Mouse (Mus musculus): Measurements from ENCODE around the gene Exosc2.

Exosc2 gene

GRCm38 (mm10) chr2:31670551-31671035 lies at the start of gene Exosc2:
TSS of gene Exosc2 (plus strand) at chr2:31670715.
- DNase-seq = peak; percentile 90

GRCm38 (mm10) chr2:31633531-31633930 lies 37.0 kb upstream of the Exosc2 start:
- DNase-seq = no peak

- DNase-seq = no peak
These were observed 35.0 kb upstream of the Exosc2 start for GRCm38 (mm10) chr2:31635281-31636137.

GRCm38 (mm10) chr2:31636138-31636741 lies 34.3 kb upstream of the Exosc2 start:
- DNase-seq = no peak

- DNase-seq = no peak
These were observed 33.8 kb upstream of the Exosc2 start for GRCm38 (mm10) chr2:31636742-31637141.

GRCm38 (mm10) chr2:31637311-31637710 lies 33.2 kb upstream of the Exosc2 start:
- DNase-seq = no peak

- no peak for DNase-seq
These were observed 32.7 kb upstream of the Exosc2 start for GRCm38 (mm10) chr2:31637807-31638206.

GRCm38 (mm10) chr2:31638581-31639465 lies 31.7 kb upstream of the Exosc2 start:
- DNase-seq = no peak

GRCm38 (mm10) chr2:31639466-31639760 lies 31.1 kb upstream of the Exosc2 start:
- no peak for DNase-seq

- no peak for DNase-seq
These were observed 30.5 kb upstream of the Exosc2 start, which contains the start of gene Prdm12 for GRCm38 (mm10) chr2:31639901-31640608. TSS of gene Prdm12 (plus strand) at chr2:31640037.

- DNase-seq = no peak
These were observed 29.7 kb upstream of the Exosc2 start for GRCm38 (mm10) chr2:31640609-31641507.

- no peak for DNase-seq
These were observed 29.0 kb upstream of the Exosc2 start for GRCm38 (mm10) chr2:31641508-31641830.

- DNase-seq = no peak
These were observed 28.6 kb upstream of the Exosc2 start for GRCm38 (mm10) chr2:31641929-31642328.

- no peak for DNase-seq
These were observed 16.3 kb upstream of the Exosc2 start for GRCm38 (mm10) chr2:31653971-31654853.

- DNase-seq = peak; percentile 61
These were observed 15.5 kb upstream of the Exosc2 start for GRCm38 (mm10) chr2:31654854-31655559.

- DNase-seq = no peak
These were observed 14.1 kb upstream of the Exosc2 start for GRCm38 (mm10) chr2:31656374-31656773.

- DNase-seq = no peak
These were observed 7.3 kb upstream of the Exosc2 start for GRCm38 (mm10) chr2:31662939-31663803.

- no peak for DNase-seq
These were observed 6.7 kb upstream of the Exosc2 start for GRCm38 (mm10) chr2:31663804-31664180.

- no peak for DNase-seq
These were observed 3.2 kb upstream of the Exosc2 start for GRCm38 (mm10) chr2:31667332-31667731.

Measured in cerebellum, adult 8-10 months (tissue).